Mouse (Mus musculus): ENCODE data around the gene Rps6ka1.
"Not testable (repeated sequence)": the region's sequence is repeated elsewhere in the genome, so short reads cannot be mapped to it uniquely, and the experiment has no call there.

The Rps6ka1 gene

DNA sequence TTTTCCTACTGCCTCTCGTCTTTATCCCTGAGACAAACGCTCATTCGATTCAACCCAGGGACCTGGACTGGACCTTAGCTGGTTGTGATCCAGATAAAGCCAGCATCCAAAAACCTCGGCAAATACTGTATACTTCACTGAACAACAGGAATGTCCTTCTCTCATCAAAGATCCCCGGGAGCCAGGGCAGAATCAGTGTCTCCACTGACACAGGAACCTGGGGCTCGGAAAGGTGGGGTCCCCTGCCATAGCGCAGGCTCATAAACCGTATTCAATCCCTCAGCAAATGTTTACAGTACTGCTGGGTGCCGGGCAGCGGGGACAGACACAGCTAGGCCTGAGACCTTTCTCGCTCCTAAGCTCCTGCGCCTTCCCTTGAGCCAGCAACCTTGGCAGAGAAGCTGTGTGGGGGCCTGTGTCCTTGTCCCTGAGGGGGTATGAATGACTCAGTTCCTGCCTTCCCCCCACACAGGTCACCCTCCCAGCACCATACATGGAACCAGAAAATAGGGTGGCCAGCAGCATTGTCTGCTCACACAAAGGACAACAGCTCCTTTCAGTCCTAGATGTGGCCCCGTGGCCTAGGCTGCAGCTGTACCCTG lies 23.1 kb downstream of the Rps6ka1 start:
- DNase-seq (ENCODE audit: extremely low spot score, low read depth, low spot score), result no peak

- DNase-seq (ENCODE audit: extremely low spot score, low read depth, low spot score), result no peak
Observed at GRCm38 (mm10) chr4:133863795-133864379, 23.7 kb downstream of the Rps6ka1 start.

DNA sequence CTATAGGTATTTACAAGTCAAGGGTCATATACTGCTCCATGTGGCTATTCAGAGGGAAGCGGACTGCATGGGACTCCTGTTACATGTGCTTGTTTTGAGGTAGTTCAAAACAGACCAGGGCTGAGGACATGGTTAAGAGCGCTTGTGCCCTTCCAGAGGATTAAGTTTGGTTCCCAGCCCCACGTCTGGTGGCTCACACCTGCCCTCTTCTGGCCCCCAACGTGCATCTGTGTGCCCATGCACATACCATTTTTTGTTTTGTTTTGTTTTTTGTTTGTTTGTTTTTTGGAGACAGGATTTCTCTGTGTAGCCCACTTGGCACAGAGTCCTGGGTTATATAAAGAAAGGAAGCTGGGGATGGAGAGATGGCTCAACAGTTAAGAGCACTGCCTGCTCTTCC lies 30.1 kb downstream of the Rps6ka1 start:
- no peak for DNase-seq (ENCODE audit: extremely low spot score, low read depth, low spot score)

- DNase-seq (ENCODE audit: extremely low spot score, low read depth, low spot score), result no peak
Observed at GRCm38 (mm10) chr4:133854621-133855020, 33.0 kb downstream of the Rps6ka1 start.

DNA sequence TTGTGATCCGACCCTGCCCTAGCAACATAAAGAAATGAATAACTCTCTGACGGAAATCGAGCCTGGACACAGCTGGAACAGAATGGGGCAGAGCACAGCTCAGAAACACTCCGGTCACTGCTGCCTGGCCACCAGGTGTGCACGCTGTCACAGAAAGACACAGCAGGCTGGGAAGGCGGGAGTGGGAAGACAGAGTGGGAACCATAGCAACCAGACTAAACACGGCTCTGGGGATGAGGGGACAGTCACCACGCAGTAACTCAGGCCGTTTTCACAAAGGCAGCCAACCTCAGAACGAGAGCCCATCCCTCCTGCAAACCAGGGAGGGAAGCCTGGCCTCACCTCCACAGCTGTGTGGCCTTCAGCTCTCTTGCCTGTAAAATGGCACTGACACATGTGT lies 34.0 kb downstream of the Rps6ka1 start:
- no peak for DNase-seq (ENCODE audit: extremely low spot score, low read depth, low spot score)

GRCm38 (mm10) chr4:133846625-133847024 lies 41.0 kb downstream of the Rps6ka1 start:
- no peak for DNase-seq (ENCODE audit: extremely low spot score, low read depth, low spot score)

DNA sequence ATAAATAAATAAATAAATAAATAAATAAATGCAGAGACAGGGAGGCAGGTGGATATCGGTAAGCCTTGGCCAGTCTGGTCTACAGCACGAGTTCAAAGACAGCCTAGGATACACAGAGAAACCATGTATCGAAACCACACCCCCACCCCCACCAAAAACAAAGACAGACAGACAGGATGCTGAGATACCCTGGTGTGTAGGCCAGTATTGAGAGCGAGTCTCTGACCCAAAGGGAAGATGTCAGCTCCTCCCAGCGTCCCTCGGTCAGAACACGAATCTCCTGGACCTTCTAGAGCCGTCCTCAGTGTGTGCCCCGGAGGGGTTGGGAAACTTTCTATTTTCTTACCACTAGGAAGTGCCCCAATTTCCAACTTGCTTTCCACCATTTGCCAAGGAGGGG lies 42.5 kb downstream of the Rps6ka1 start:
- no peak for DNase-seq (ENCODE audit: extremely low spot score, low read depth, low spot score)

- no peak for DNase-seq (ENCODE audit: extremely low spot score, low read depth, low spot score)
Observed at GRCm38 (mm10) chr4:133844209-133844841, 43.3 kb downstream of the Rps6ka1 start.

DNA sequence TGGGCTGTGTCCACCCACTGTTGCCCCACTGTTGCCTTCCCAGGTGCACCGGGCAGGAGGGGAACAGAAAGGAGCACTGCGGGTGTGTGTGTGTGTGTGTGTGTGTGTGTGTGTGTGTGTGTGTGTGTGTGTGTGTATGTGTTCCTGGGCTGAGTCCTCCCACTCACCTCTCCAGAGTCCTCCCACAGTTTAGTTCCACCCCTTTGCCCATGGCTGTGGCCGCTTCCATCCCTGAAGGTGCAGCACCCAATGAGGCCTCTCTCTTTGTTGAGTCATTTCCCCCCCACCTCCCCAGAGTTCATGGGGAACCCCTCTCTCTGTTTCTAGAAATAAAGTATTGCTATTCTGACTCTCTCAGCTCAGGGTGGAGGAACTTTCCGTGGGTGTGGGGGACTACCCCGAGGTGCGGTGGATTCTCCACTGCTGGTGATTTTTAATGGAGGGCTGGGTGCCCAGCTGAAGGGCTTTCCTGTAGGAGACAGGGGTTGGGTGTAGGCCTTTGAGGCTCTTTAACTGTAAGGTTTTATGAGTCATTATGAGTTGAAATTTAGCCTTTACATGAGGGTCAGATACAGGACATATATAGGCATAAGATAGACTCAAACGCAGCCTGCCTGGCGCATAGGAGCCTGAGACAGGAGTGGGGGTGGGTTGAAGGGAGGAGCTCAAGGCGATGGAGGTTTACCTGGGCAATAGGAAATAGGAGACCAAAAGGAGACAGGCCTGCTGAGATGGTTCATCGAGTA lies 44.4 kb downstream of the Rps6ka1 start:
- no peak for DNase-seq (ENCODE audit: extremely low spot score, low read depth, low spot score)

DNA sequence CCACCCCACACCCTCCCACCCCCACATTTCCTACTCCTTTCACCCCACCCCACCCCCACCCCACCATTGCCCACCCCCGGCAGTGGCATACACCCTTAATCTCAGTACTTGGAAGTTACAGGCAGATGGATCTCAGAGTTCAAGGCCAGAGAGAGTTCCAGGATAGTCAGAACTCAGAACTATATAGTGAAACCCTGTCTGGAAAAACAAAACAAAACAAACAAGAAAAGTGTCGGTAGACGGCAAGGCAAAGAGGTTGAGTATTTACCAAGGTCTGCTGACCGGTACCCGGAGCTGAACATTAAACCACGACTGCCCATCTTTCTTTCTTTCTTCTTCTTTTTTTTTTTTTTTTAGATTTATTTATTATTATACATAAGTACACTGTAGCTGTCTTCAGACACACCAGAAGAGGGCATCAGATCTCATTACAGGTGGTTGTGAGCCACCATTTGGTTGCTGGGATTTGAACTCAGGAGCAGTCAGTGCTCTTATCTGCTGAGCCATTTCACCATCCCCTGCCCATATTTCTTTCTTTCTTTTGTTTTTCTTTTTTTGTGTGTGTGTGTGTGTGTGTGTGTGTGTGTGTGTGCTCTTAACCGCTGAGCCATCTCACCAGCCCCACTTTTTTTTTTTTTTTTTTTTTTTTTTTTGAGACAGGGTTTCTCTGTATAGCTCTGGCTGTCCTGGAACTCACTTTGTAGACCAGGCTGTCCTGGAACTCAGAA lies 45.7 kb downstream of the Rps6ka1 start:
- not testable (repeated sequence) for DNase-seq (ENCODE audit: extremely low spot score, low read depth, low spot score)

GRCm38 (mm10) chr4:133841035-133841434 lies 46.6 kb downstream of the Rps6ka1 start:
- no peak for DNase-seq (ENCODE audit: extremely low spot score, low read depth, low spot score)

- no peak for DNase-seq (ENCODE audit: extremely low spot score, low read depth, low spot score)
Observed at GRCm38 (mm10) chr4:133840501-133840900, 47.1 kb downstream of the Rps6ka1 start.

DNA sequence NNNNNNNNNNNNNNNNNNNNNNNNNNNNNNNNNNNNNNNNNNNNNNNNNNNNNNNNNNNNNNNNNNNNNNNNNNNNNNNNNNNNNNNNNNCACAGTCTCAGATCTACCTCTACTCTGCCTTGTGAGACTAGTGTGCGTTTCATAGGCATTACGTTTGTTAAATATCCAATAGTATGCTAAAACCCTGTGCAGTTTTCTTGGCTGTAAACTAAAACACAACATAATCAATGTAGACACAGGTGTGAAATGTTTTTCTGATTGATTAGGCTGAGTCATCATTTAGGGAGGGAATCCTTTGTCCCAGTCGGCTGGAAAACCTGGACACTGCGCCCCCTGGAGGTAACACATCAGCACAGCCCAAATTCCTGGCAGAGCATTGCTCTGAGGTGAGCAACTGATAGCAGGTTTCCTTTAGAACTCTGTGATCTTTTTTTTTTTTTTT lies 48.2 kb downstream of the Rps6ka1 start:
- no peak for DNase-seq (ENCODE audit: extremely low spot score, low read depth, low spot score)

DNA sequence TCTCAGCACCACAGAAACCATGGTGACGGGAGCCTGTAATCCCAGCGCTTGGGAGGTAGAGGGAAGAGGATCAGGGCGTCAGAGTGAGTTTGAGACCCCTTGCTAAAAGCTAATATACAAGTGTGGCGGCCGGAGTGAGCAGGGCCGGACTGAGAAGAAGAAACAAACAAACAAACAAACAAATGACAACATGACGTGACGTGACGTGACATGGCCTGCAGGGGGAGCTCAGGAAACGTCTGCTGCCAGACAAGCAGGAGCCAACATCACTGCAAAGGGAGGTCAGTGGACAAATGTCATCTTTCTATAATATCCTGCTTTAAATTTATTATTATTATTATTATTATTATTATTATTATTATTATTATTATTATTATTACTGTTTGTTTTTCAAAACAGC lies 51.0 kb downstream of the Rps6ka1 start:
- DNase-seq (ENCODE audit: extremely low spot score, low read depth, low spot score), result no peak

DNA sequence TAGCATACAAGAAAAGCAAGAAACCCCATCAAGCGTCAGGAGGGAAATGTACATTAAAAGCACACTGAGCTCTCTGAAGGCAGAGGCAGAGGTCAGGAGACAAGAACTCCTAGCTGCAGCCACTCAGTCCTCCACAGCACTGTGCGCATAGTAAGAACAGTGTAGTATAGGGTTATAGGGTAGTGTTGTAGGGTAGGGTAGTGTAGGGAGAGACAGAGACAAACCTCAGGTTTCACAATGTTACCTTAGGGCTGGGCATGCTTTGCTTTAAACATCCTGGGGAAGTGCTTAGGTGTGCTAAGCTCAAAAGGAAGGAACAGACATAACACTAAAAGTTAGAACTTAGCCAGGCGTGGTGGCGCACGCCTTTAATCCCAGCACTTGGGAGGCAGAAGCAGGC lies 52.4 kb downstream of the Rps6ka1 start:
- no peak for DNase-seq (ENCODE audit: extremely low spot score, low read depth, low spot score)

- no peak for DNase-seq (ENCODE audit: extremely low spot score, low read depth, low spot score)
Observed at GRCm38 (mm10) chr4:133832945-133833874, 54.4 kb downstream of the Rps6ka1 start.

DNA sequence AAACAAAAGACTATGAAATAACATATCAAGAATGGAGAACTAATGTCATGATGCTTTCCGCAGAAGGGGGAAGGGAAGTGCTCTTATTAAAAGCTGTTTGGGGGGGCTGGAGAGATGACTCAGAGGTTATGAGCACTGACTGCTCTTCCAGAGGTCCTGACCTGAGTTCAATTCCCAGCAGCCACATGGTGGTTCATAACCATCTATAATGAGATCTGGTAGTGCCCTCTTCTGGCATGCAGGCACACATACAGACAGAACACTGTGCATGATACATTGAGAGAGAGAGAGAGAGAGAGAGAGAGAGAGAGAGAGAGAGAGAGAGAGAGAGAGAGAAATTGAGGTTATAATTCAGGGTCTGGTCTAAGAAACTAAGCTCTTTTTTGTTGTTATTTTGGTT lies 57.1 kb downstream of the Rps6ka1 start:
- DNase-seq (ENCODE audit: extremely low spot score, low read depth, low spot score), result no peak

DNA sequence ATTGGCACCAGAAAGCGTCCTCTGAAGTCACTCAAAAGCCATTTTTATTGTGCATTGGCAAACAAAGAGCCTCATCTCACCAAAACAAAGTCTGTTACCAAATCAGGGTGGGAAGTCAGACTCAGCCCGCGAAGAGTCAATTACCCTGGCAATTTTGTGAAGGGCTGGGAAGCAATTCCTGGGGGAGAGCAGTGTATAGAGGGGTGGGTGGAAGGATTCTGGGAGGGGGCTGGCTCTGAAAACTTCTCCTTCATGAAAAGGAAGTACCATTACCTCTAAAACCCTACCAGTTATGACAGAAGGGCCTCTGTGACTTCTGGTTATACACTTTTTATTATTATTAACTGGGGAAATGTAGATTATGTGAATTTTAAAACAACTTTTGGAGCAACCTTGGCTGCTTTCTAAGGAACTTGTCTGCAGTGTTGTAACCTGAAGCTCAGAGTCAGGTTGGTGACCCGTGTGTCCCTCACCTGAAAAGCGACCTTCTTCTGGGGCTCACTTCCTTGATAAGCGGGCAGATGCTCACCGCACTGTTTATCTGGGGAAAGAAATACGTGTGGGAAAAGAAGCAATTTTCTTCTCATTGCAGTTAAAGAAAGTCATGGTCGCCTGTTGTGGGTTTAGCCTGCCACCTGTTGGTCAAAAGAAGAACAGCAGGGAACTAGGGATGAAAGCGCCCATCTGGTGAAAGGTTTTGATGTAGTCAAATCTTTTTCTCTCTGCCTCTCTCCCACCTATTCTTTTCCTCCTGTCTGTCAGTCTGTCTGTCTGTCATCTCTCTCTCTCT lies 58.1 kb downstream of the Rps6ka1 start:
- no peak for DNase-seq (ENCODE audit: extremely low spot score, low read depth, low spot score)

Measured in hindlimb bud, embryonic 11.5 days (tissue).